Comparison of ENCODE assay signal across 15 mouse cellular contexts in genomic region chr10:70303203-70303602, GRCm38 (mm10). TPM values are rescaled to one million over a fixed set of nuclear protein-coding genes. Genes with fewer than 3 reads are reported as not detected.
A peak's percentile ranks its signal among the peaks of the same experiment; 100 is the strongest.
DNase-seq lines count a peak whose midpoint lies in the region; ATAC-seq and TF ChIP-seq lines count a peak whose summit lies in the region.
"Had no signal": no experiment of that assay in that cellular context is flagged by ENCODE, and none has a peak within 500 bp of the region (broad histone marks: within the 10 kb centered on the region; RNA-seq: fewer than 3 reads in every experiment).

No protein-coding gene starts in this region.

- ATAC-seq in cerebellum, adult (ENCODE audit: insufficient number of reproducible peaks, low FRiP score, low TSS enrichment) = no peak
- no peak for ATAC-seq in kidney, embryonic 14.5 days (ENCODE audit: low FRiP score, low TSS enrichment)
- ATAC-seq in stomach, postnatal 0 days (ENCODE audit: low FRiP score, low TSS enrichment) = no peak
- no peak for ATAC-seq in megakaryocyte-erythroid progenitor cell, adult 5-6 weeks (replicated peaks; ENCODE audit: low FRiP score, low TSS enrichment, poor library complexity, severe bottlenecking)
- ATAC-seq: hindbrain, embryonic 16.5 days; midbrain, embryonic 13.5 days had no signal

- no peaks in the 10 kb centered on the region for H3K4me1 ChIP-seq in cerebellum, adult 2 months (ENCODE audit: control insufficient read depth, insufficient read depth, low read length)
- H3K4me1 ChIP-seq in kidney, embryonic 14.5 days (ENCODE audit: control insufficient read depth, insufficient read depth, low read length) = 0 out of 2 replicates have a peak, but pooled peaks cover 3% of the 10 kb centered on the region
- no peaks in the 10 kb centered on the region for H3K4me1 ChIP-seq in stomach, postnatal 0 days (replicated peaks; ENCODE audit: control insufficient read depth, insufficient read depth)

- H3K36me3 ChIP-seq in kidney, embryonic 14.5 days (ENCODE audit: control insufficient read depth, insufficient read depth, low read length) = no peaks in the 10 kb centered on the region
- no peaks in the 10 kb centered on the region for H3K36me3 ChIP-seq in stomach, postnatal 0 days (ENCODE audit: control insufficient read depth, insufficient read depth, low read length)
- H3K36me3 ChIP-seq: heart, embryonic 12.5 days; lung, embryonic 15.5 days; midbrain, embryonic 13.5 days had no signal

- H3K27me3 ChIP-seq in cerebellum, adult 2 months (ENCODE audit: control insufficient read depth, insufficient read depth, low read length) = no peaks in the 10 kb centered on the region
- no peaks in the 10 kb centered on the region for H3K27me3 ChIP-seq in kidney, embryonic 14.5 days (ENCODE audit: control insufficient read depth, insufficient read depth, low read length)
- no peaks in the 10 kb centered on the region for H3K27me3 ChIP-seq in stomach, postnatal 0 days (ENCODE audit: control insufficient read depth, insufficient read depth, low read length)
- H3K27me3 ChIP-seq: heart, embryonic 12.5 days; lung, embryonic 15.5 days; midbrain, embryonic 13.5 days had no signal

- no peak overlapping the region for H3K9ac ChIP-seq in kidney, embryonic 14.5 days (ENCODE audit: low read depth, low read length)
- H3K9ac ChIP-seq in stomach, postnatal 0 days (ENCODE audit: low read length) = no peak overlapping the region
- H3K9ac ChIP-seq: heart, embryonic 12.5 days; lung, embryonic 15.5 days; midbrain, embryonic 13.5 days had no signal

- H3K27ac ChIP-seq in cerebellum, adult 2 months (ENCODE audit: insufficient read depth, low read length) = no peak overlapping the region
- H3K27ac ChIP-seq in kidney, embryonic 14.5 days (ENCODE audit: low read depth, low read length) = no peak overlapping the region
- no peak overlapping the region for H3K27ac ChIP-seq in stomach, postnatal 0 days (replicated peaks)
- H3K27ac ChIP-seq: lung, embryonic 15.5 days; midbrain, embryonic 13.5 days had no signal

- peak; percentile 9; the same call in 1 of the 2 replicates for TF ChIP-seq CTCF in cerebellum, adult 2 months (IDR thresholded peaks at IDR 0.05; ENCODE audit: borderline replicate concordance, insufficient read depth, low read depth, low read length)
- peak; percentile 53 for TF ChIP-seq CTCF in stomach, postnatal 0 days (IDR thresholded peaks at IDR 0.05; ENCODE audit: low read depth)

- TF ChIP-seq EP300 in stomach, postnatal 0 days (optimal IDR thresholded peaks at IDR 0.05) = no peak

- no peak overlapping the region for H3K4me2 ChIP-seq in kidney, embryonic 14.5 days (replicated peaks; ENCODE audit: low read depth, low read length)
- no peak overlapping the region for H3K4me2 ChIP-seq in stomach, postnatal 0 days (replicated peaks; ENCODE audit: low read depth)
- H3K4me2 ChIP-seq: heart, embryonic 12.5 days; lung, embryonic 15.5 days; midbrain, embryonic 13.5 days had no signal

- no peak for TF ChIP-seq POLR2A in cerebellum, adult 2 months (IDR thresholded peaks at IDR 0.05; ENCODE audit: borderline replicate concordance, insufficient read depth, low read length)

- no peak overlapping the region for H3K4me3 ChIP-seq in cerebellum, adult 2 months (replicated peaks; ENCODE audit: insufficient read depth, low read depth, low read length)
- H3K4me3 ChIP-seq in kidney, embryonic 14.5 days (ENCODE audit: low read length) = no peak overlapping the region
- H3K4me3 ChIP-seq in stomach, postnatal 0 days (ENCODE audit: low read depth, low read length) = no peak overlapping the region
- H3K4me3 ChIP-seq: heart, embryonic 12.5 days; lung, embryonic 15.5 days; midbrain, embryonic 13.5 days had no signal

- 84% methylated on average over 6 of the region's 6 CpGs for WGBS in cerebellum, adult 2 months
- 87% methylated on average over 6 of the region's 6 CpGs for WGBS in kidney, embryonic 14.5 days
- WGBS in stomach, postnatal 0 days = 81% methylated on average over 6 of the region's 6 CpGs

- H3K9me3 ChIP-seq in kidney, embryonic 14.5 days (ENCODE audit: control insufficient read depth, low read length) = no peaks in the 10 kb centered on the region
- no peaks in the 10 kb centered on the region for H3K9me3 ChIP-seq in stomach, postnatal 0 days (ENCODE audit: control insufficient read depth, low read length)
- H3K9me3 ChIP-seq: lung, embryonic 15.5 days; midbrain, embryonic 13.5 days had no signal

- no peak for DNase-seq in cerebellum, adult 2 months
- peak; percentile 32 to 49 for DNase-seq in kidney, postnatal 4 days
- DNase-seq in right cerebral cortex, postnatal 4 days = peak; percentile 32
- no peak for DNase-seq in right cerebral cortex, adult 2 months (ENCODE audit: low spot score in 2 of 2)
- no peak for DNase-seq in stomach, postnatal 0 days (ENCODE audit: low spot score)
- DNase-seq: cerebellum, adult 8-10 months; right cerebral cortex, postnatal 25 days had no signal

RNA-seq across cellular contexts. Expression of gene Slc16a9, which starts 58.3 kb away (rescaled TPM):
- 3.7 and 4.5 TPM in 2 replicates for polyA plus RNA-seq in cerebellum, adult 2 months (2012; rRNA removed)
- polyA plus RNA-seq in kidney, embryonic 14.5 days (2014; fragmentation: Nextera tagmentation; extraction: Ambion mirVana) = 3.8 and 4.0 TPM in 2 replicates
- 2.5 and 2.9 TPM in 2 replicates for polyA plus RNA-seq in stomach, postnatal 0 days (2015; fragmentation: Nextera tagmentation; extraction: Ambion mirVana)
- not detected in 2 replicates for total RNA-seq in megakaryocyte-erythroid progenitor cell, adult 5-6 weeks (2014; fragmentation: Nextera tagmentation)
- total RNA-seq in megakaryocyte-erythroid progenitor cell, adult 5-6 weeks (2017) = 0.30 TPM in 1 of 2 replicates, not detected in the other
- polyA plus RNA-seq: C2C12 had no signal

Comparison
In these comparisons a context has a peak if more than half of its experiments do, and no peak if none do; other contexts are left out.
1. DNase-seq: peak in kidney, postnatal 4 days (2 of 2) and right cerebral cortex, postnatal 4 days (single experiment); none in cerebellum, adult 2 months (0 of 2), right cerebral cortex, adult 2 months (0 of 2) and stomach, postnatal 0 days (single experiment).